Mouse (Mus musculus) left cerebral cortex, adult 18-20 months (tissue): ENCODE measurements around the gene Gm33815. TPM values are rescaled to one million over a fixed set of nuclear protein-coding genes. Genes with fewer than 3 reads are reported as not detected.
"Not testable (repeated sequence)": the region's sequence is repeated elsewhere in the genome, so short reads cannot be mapped to it uniquely, and the experiment has no call there.

Experiments
- DNase-seq, 2 experiments: peaks; one replicate each; pipeline ENCODE4 v3.0.0; 2021 to 2022; ENCODE audit warnings: low spot score in 2 of 2, mixed read lengths in 1 of 2
- long read RNA-seq, 2 experiments: library from polyadenylated mRNA; stranded (forward); transcript quantifications; one replicate each; pipeline ENCODE4 v2.0.0; 2021
- total RNA-seq, 2 experiments: library from RNA; stranded (reverse); gene quantifications; 2 replicates each; pipeline ENCODE4 v1.2.3; 2021

Gm33815 gene
- not detected for total RNA-seq
- long read RNA-seq, experiment 1: 0 reads
- long read RNA-seq, experiment 2: 0 reads

- DNase-seq: not testable (repeated sequence)
Observed at GRCm38 (mm10) chrY:69320832-69321231, at the start of gene Gm33815. Gm33815 (plus strand) TSS chrY:69321132.
